Mouse (Mus musculus): ENCODE results near the gene Gsto1. TPM values are rescaled to one million over a fixed set of nuclear protein-coding genes. Genes with fewer than 3 reads are reported as not detected.
A peak's percentile ranks its signal among the peaks of the same experiment; 100 is the strongest.
"Not testable (repeated sequence)": the region's sequence is repeated elsewhere in the genome, so short reads cannot be mapped to it uniquely, and the experiment has no call there.

Gsto1 gene
- polyA plus RNA-seq, 1 experiment: 3.1 TPM

DNA sequence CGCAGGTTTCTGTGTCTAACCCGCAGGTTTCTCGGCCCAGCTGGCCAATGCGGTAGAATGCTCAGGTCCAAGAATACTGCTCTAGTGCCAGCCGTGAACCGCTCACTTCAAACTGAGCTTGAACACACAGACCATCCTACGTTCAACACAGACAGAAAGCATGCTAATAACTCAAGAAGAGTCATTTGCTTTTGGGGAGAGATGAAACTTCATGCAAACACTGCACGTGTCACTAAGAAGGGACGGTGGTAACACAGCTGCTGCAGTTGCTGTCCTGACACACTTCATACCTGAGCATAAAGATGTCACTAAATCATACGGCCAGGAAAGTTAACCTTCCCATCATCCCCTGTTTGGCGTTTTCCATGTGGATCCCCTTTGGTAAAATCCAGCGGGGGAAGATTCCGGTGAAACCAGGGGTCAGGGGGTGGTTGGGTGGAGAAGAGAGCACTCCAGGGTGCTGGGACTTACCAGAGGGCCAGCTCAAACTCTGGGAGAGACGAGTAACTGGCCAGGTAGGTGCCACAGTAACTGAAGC lies 24.8 kb upstream of the Gsto1 start:
- H3K27me3 ChIP-seq (ENCODE audit: control insufficient read depth): peaks cover under 1% of the 10 kb centered on the region; the same call in 1 of the 2 replicates
- no peaks in the 10 kb centered on the region for H3K9me3 ChIP-seq (ENCODE audit: control insufficient read depth, low read length)
- no peak overlapping the region for H3K4me3 ChIP-seq (replicated peaks)
- H3K4me1 ChIP-seq (ENCODE audit: control insufficient read depth): no peaks in the 10 kb centered on the region
- TF ChIP-seq GATA1 (IDR thresholded peaks at IDR 0.05; ENCODE audit: low read length): no peak
- no peak for TF ChIP-seq TAL1 (IDR thresholded peaks at IDR 0.05; ENCODE audit: low read length)
- no peaks in the 10 kb centered on the region for H3K36me3 ChIP-seq (ENCODE audit: control insufficient read depth)

DNA sequence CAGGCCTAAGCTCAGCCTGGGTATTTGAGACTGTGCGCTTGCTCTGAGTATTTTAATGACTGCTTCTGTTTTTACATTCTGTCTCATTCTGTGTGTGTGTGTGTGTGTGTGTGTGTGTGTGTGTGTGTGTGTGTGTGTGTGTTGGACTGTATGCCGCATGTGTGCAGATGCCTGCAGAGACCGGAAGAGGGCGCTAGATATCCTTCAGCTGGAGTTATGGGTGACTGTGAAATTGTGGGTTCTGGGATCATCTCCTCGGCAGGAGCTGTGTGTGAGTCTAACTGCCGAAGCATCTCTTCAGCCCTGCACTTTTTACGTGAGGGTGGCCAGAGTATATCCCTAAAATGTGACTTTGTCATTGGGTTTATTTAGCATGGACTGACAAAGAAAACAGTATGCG lies 23.7 kb upstream of the Gsto1 start:
- Histone ChIP-seq H3K36me3 (ENCODE audit: control insufficient read depth) (no peaks in the 10 kb centered on the region), H3K4me3 (replicated peaks) (no peak overlapping the region), H3K4me1 (ENCODE audit: control insufficient read depth) (no peaks in the 10 kb centered on the region), H3K27me3 (ENCODE audit: control insufficient read depth) (peaks cover 9% of the 10 kb centered on the region), H3K9me3 (ENCODE audit: control insufficient read depth, low read length) (no peaks in the 10 kb centered on the region)
- TF ChIP-seq GATA1 (IDR thresholded peaks at IDR 0.05; ENCODE audit: low read length) (no peak), TAL1 (IDR thresholded peaks at IDR 0.05; ENCODE audit: low read length) (no peak)

DNA sequence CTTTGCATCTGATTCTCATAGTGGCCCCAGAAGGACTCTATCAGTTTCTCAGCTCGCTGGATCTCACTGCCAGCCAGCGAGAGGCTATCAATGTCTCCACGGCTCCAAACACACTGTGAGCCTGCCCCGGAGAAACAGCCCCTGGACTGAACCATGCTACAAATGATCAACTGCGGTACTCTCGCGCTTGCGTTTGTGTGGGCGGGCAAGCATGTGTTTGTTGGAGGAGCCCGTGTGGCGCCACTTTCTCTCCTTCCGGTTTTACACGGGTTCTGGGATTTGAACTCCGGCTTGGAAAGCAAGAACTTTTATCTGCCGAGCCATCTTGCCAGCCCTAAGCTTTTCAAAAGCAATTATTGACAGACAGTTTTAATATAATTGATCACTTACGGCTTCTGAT lies 22.5 kb upstream of the Gsto1 start:
- TF ChIP-seq TAL1 (IDR thresholded peaks at IDR 0.05; ENCODE audit: low read length): no peak
- no peak for TF ChIP-seq GATA1 (IDR thresholded peaks at IDR 0.05; ENCODE audit: low read length)
- Histone ChIP-seq H3K4me1 (ENCODE audit: control insufficient read depth) (peaks cover 2% of the 10 kb centered on the region), H3K9me3 (ENCODE audit: control insufficient read depth, low read length) (no peaks in the 10 kb centered on the region), H3K27me3 (ENCODE audit: control insufficient read depth) (peaks cover 21% of the 10 kb centered on the region), H3K36me3 (ENCODE audit: control insufficient read depth) (no peaks in the 10 kb centered on the region), H3K4me3 (replicated peaks) (no peak overlapping the region)

GRCm38 (mm10) chr19:47834614-47835013 lies 20.2 kb upstream of the Gsto1 start:
- TF ChIP-seq TAL1 (IDR thresholded peaks at IDR 0.05; ENCODE audit: low read length) (no peak), GATA1 (IDR thresholded peaks at IDR 0.05; ENCODE audit: low read length) (no peak)
- Histone ChIP-seq H3K27me3 (ENCODE audit: control insufficient read depth) (peaks cover 40% of the 10 kb centered on the region), H3K36me3 (ENCODE audit: control insufficient read depth) (no peaks in the 10 kb centered on the region), H3K9me3 (ENCODE audit: control insufficient read depth, low read length) (no peaks in the 10 kb centered on the region), H3K4me1 (ENCODE audit: control insufficient read depth) (peaks cover 2% of the 10 kb centered on the region), H3K4me3 (replicated peaks) (no peak overlapping the region)

GRCm38 (mm10) chr19:47835776-47836175 lies 19.0 kb upstream of the Gsto1 start:
- Histone ChIP-seq H3K36me3 (ENCODE audit: control insufficient read depth) (no peaks in the 10 kb centered on the region), H3K27me3 (ENCODE audit: control insufficient read depth) (peaks cover 42% of the 10 kb centered on the region), H3K4me3 (replicated peaks) (no peak overlapping the region), H3K4me1 (ENCODE audit: control insufficient read depth) (peaks cover 2% of the 10 kb centered on the region), H3K9me3 (ENCODE audit: control insufficient read depth, low read length) (no peaks in the 10 kb centered on the region)
- TF ChIP-seq TAL1 (IDR thresholded peaks at IDR 0.05; ENCODE audit: low read length) (no peak), GATA1 (IDR thresholded peaks at IDR 0.05; ENCODE audit: low read length) (no peak)

DNA sequence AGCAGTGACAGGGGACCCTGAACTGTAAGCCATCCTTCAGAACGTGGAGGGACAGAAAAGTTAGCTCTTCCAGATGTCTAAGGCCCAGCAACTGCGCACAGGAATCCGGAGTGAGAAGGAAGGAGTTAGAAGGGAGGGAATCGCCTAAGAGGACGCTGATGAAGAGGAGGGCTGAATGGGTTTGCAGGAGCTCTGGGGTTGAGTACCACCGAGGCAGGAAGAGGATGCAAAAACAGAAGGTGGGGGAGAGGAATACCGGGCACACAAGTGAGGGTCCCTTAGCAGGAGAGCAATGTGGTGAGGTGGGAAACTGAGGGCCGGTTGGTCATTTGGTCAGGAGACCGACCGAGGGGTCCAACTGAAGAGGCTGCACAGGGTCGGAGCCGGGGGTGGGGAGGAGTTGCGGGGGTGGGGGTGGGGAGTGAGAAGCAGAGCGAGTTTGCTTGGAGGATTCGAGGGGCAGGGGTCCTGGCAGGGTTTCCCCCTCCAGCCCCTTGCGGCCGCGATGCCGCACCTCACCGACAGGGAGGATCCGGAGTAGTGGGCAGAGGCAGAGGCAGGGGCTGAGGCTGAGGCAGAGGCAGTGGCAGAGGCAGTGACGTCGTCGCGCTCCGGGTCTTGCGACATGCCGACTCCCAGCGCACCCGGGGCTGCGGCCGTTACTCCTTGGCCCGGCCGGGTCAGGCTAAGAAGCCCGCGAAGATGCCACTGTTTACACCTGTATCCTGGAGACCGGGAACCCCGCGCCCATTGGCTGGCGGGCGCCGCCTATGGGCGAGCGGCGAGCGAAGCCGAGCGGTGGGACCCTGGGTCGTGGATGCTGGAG lies 17.9 kb upstream of the Gsto1 start:
- Histone ChIP-seq H3K4me1 (ENCODE audit: control insufficient read depth) (peaks cover 2% of the 10 kb centered on the region), H3K36me3 (ENCODE audit: control insufficient read depth) (no peaks in the 10 kb centered on the region), H3K9me3 (ENCODE audit: control insufficient read depth, low read length) (no peaks in the 10 kb centered on the region), H3K4me3 (replicated peaks) (peak overlapping the region; percentile 4), H3K27me3 (ENCODE audit: control insufficient read depth) (peaks cover 42% of the 10 kb centered on the region)
- no peak for TF ChIP-seq GATA1 (IDR thresholded peaks at IDR 0.05; ENCODE audit: low read length)
- TF ChIP-seq TAL1 (IDR thresholded peaks at IDR 0.05; ENCODE audit: low read length): no peak

DNA sequence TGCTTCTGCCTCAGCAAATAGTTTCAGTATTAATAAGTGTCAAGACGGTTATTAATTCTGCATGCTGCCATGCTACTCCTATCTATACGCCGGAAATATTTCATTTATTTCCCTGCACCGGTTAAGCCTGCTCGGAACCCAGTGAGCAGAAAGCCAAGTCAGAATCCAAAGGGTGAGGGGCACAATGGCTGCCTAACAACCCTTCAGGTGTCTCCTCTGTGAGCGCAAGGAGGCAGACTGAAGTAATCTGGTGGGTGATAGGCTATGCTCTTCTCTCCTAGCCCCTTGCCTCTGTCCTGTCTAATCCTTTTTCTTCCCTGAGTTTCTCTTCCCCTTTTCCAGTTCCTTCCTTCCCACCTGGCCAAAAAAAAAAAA lies 17.3 kb upstream of the Gsto1 start:
- TF ChIP-seq GATA1 (IDR thresholded peaks at IDR 0.05; ENCODE audit: low read length): no peak
- TF ChIP-seq TAL1 (IDR thresholded peaks at IDR 0.05; ENCODE audit: low read length): no peak

GRCm38 (mm10) chr19:47841234-47841633 lies 13.5 kb upstream of the Gsto1 start:
- H3K4me3 ChIP-seq (replicated peaks); H3K9me3 ChIP-seq (ENCODE audit: control insufficient read depth, low read length); H3K36me3 ChIP-seq (ENCODE audit: control insufficient read depth); H3K4me1 ChIP-seq (ENCODE audit: control insufficient read depth): not testable (repeated sequence)
- peaks cover 32% of the 10 kb centered on the region for H3K27me3 ChIP-seq (ENCODE audit: control insufficient read depth)

More for the DNA sequence above, 17.3 kb upstream of the Gsto1 start:
- no peaks in the 10 kb centered on the region for H3K9me3 ChIP-seq (ENCODE audit: control insufficient read depth, low read length)
- no peak overlapping the region for H3K4me3 ChIP-seq (replicated peaks)
- peaks cover 2% of the 10 kb centered on the region for H3K4me1 ChIP-seq (ENCODE audit: control insufficient read depth)
- no peaks in the 10 kb centered on the region for H3K36me3 ChIP-seq (ENCODE audit: control insufficient read depth)
- H3K27me3 ChIP-seq (ENCODE audit: control insufficient read depth): peaks cover 42% of the 10 kb centered on the region

GRCm38 (mm10) chr19:47849735-47850134 lies 5.0 kb upstream of the Gsto1 start:
- Histone ChIP-seq H3K4me1 (ENCODE audit: control insufficient read depth) (peaks cover 5% of the 10 kb centered on the region), H3K4me3 (replicated peaks) (no peak overlapping the region), H3K27me3 (ENCODE audit: control insufficient read depth) (peaks cover 10% of the 10 kb centered on the region), H3K36me3 (ENCODE audit: control insufficient read depth) (no peaks in the 10 kb centered on the region), H3K9me3 (ENCODE audit: control insufficient read depth, low read length) (no peaks in the 10 kb centered on the region)
- TF ChIP-seq TAL1 (IDR thresholded peaks at IDR 0.05; ENCODE audit: low read length) (no peak), GATA1 (IDR thresholded peaks at IDR 0.05; ENCODE audit: low read length) (no peak)

- Histone ChIP-seq H3K4me1 (ENCODE audit: control insufficient read depth) (peaks cover 15% of the 10 kb centered on the region), H3K27me3 (ENCODE audit: control insufficient read depth) (peaks cover 19% of the 10 kb centered on the region)
- not testable (repeated sequence) for H3K36me3 ChIP-seq (ENCODE audit: control insufficient read depth); H3K4me3 ChIP-seq (replicated peaks); H3K9me3 ChIP-seq (ENCODE audit: control insufficient read depth, low read length)
These were observed 2.6 kb upstream of the Gsto1 start for GRCm38 (mm10) chr19:47852131-47852530.

Data from erythroblast, embryonic 14.5 days (primary cell).